Mouse (Mus musculus): ENCODE measurements around the gene Ttc39a. TPM values are rescaled to one million over a fixed set of nuclear protein-coding genes. Genes with fewer than 3 reads are reported as not detected.

The Ttc39a gene
- 80.4 TPM for polyA plus RNA-seq (2014; fragmentation: Illumina TruSeq; extraction: RNeasy Lipid Tissue Mini Kit (QIAGEN cat#74804); ENCODE audit: low read depth, low replicate concordance)

DNA sequence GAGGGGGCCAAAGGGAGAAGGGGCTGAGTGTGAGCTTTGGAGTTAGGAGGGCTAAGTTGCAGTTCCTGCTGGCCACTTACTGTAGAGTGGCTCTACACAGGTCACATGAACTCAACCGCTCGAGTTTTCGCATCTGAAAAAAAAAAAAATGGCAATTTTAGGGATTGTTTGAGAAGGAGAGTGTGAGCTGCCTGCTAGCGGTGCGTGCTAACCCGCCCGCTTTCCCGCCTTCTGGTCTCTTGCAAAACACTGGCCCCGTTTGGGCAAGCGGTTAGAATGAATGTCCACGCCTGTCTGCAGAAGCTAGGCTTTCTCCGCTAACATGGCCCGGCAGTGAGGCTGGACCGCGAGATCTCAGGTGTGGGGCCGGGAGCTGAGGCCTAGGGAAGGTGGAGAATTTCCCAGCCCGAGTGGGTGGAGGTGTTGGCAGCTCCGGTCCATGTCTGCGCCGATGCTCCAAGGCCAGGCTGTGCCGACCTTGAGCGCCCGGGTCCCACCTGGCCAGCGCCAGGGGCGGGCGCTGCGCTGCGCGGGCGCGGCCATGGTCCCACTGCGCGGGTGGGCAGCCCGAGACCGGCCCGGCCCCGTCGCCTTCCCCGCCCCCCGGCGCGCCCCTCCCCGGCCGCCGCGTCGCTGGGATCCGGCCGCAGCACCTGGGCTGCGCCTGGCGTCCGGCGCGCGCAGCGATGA lies at the start of gene Ttc39a:
Ttc39a (plus strand) TSS at position 138 of the 690 bp plus-strand sequence.

DNA sequence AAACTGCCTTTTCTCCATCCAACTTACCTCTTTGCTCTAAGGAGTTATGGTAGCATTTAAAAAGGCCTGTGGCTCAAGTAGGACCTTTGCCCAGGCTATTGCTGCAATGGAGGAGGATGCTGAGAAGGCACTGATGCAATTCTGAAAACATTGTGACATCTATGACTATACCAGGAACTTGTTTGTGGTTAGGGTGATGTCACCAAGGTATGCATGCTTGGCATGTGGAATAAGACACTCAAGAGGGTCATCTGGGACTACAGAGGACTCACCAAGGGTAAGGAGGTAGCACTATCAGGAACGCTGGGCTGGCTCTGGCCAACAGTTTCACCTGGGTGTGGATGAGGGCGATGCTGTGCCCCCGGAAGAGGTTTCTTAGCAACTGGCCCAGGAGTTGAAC lies 78.2 kb downstream of the Ttc39a start, which contains the start of gene Rnf11:
Rnf11 (minus strand) TSS at position 108 of the 400 bp plus-strand sequence.

Other genes with a start within 250 kb of the Ttc39a start
- 126 TPM for gene Osbpl9, start 204.4 kb upstream of the Ttc39a start, polyA plus RNA-seq (2014; fragmentation: Illumina TruSeq; extraction: RNeasy Lipid Tissue Mini Kit (QIAGEN cat#74804); ENCODE audit: low read depth, low replicate concordance)
- gene Calr4, start 172.1 kb upstream of the Ttc39a start, polyA plus RNA-seq (2014; fragmentation: Illumina TruSeq; extraction: RNeasy Lipid Tissue Mini Kit (QIAGEN cat#74804); ENCODE audit: low read depth, low replicate concordance): not detected
- 109 TPM for gene Eps15, start 126.4 kb upstream of the Ttc39a start, polyA plus RNA-seq (2014; fragmentation: Illumina TruSeq; extraction: RNeasy Lipid Tissue Mini Kit (QIAGEN cat#74804); ENCODE audit: low read depth, low replicate concordance)
- 361 TPM for gene Rnf11, start 78.1 kb downstream of the Ttc39a start, polyA plus RNA-seq (2014; fragmentation: Illumina TruSeq; extraction: RNeasy Lipid Tissue Mini Kit (QIAGEN cat#74804); ENCODE audit: low read depth, low replicate concordance)
- gene 4930522H14Rik, start 124.7 kb downstream of the Ttc39a start, polyA plus RNA-seq (2014; fragmentation: Illumina TruSeq; extraction: RNeasy Lipid Tissue Mini Kit (QIAGEN cat#74804); ENCODE audit: low read depth, low replicate concordance): not detected